Mouse (Mus musculus): ENCODE results near the gene Chit1.

Chit1 gene

GRCm38 (mm10) chr1:134168985-134169697 is 58.1 kb downstream of the Chit1 start:
- in situ Hi-C loops (cut with MboI, MseI), result no loop called here

- in situ Hi-C loops (cut with MboI, MseI), result loop anchor here (10.0 kb wide), 1 partner anchor 592 kb away; no protein-coding TSS in a partner anchor
Measured at GRCm38 (mm10) chr1:134173081-134173480, 62.0 kb downstream of the Chit1 start.

GRCm38 (mm10) chr1:134177976-134178375 is 66.9 kb downstream of the Chit1 start:
- in situ Hi-C loops (cut with MboI, MseI), result loop anchor here (10.0 kb wide), 1 partner anchor 587 kb away; no protein-coding TSS in a partner anchor

GRCm38 (mm10) chr1:134182025-134182424 is 71.0 kb downstream of the Chit1 start, which contains the start of gene Chil1:
Gene Chil1, plus strand, starts transcription at chr1:134182176.
- in situ Hi-C loops (cut with MboI, MseI), result no loop called here

GRCm38 (mm10) chr1:134184089-134184488 is 73.0 kb downstream of the Chit1 start:
- in situ Hi-C loops (cut with MboI, MseI), result no loop called here

GRCm38 (mm10) chr1:134188217-134188616 is 77.2 kb downstream of the Chit1 start:
- in situ Hi-C loops (cut with MboI, MseI), result no loop called here

- in situ Hi-C loops (cut with MboI, MseI), result no loop called here
Measured at GRCm38 (mm10) chr1:134188989-134189729, 78.1 kb downstream of the Chit1 start.

- in situ Hi-C loops (cut with MboI, MseI), result no loop called here
Measured at GRCm38 (mm10) chr1:134191192-134191591, 80.2 kb downstream of the Chit1 start.

GRCm38 (mm10) chr1:134192024-134192423 is 81.0 kb downstream of the Chit1 start:
- in situ Hi-C loops (cut with MboI, MseI), result no loop called here

- in situ Hi-C loops (cut with MboI, MseI), result no loop called here
Measured at GRCm38 (mm10) chr1:134193126-134193525, 82.1 kb downstream of the Chit1 start, which contains the start of gene Mybph. Gene Mybph, plus strand, starts transcription at chr1:134193448.

GRCm38 (mm10) chr1:134193674-134194197 is 82.7 kb downstream of the Chit1 start:
- in situ Hi-C loops (cut with MboI, MseI), result no loop called here

GRCm38 (mm10) chr1:134194298-134195022 is 83.4 kb downstream of the Chit1 start:
- in situ Hi-C loops (cut with MboI, MseI), result no loop called here

- in situ Hi-C loops (cut with MboI, MseI), result no loop called here
Measured at GRCm38 (mm10) chr1:134195117-134195516, 84.1 kb downstream of the Chit1 start.

GRCm38 (mm10) chr1:134195571-134195970 is 84.5 kb downstream of the Chit1 start:
- in situ Hi-C loops (cut with MboI, MseI), result no loop called here

- in situ Hi-C loops (cut with MboI, MseI), result no loop called here
Measured at GRCm38 (mm10) chr1:134195979-134196378, 84.9 kb downstream of the Chit1 start.

- in situ Hi-C loops (cut with MboI, MseI), result no loop called here
Measured at GRCm38 (mm10) chr1:134196386-134196785, 85.3 kb downstream of the Chit1 start.

- in situ Hi-C loops (cut with MboI, MseI), result no loop called here
Measured at GRCm38 (mm10) chr1:134197325-134197982, 86.4 kb downstream of the Chit1 start.

GRCm38 (mm10) chr1:134198197-134198995 is 87.4 kb downstream of the Chit1 start:
- in situ Hi-C loops (cut with MboI, MseI), result no loop called here

- in situ Hi-C loops (cut with MboI, MseI), result no loop called here
Measured at GRCm38 (mm10) chr1:134200481-134200880, 89.4 kb downstream of the Chit1 start.

Data from T-helper 2 cell (primary cell).